In the genomic region with DNA sequence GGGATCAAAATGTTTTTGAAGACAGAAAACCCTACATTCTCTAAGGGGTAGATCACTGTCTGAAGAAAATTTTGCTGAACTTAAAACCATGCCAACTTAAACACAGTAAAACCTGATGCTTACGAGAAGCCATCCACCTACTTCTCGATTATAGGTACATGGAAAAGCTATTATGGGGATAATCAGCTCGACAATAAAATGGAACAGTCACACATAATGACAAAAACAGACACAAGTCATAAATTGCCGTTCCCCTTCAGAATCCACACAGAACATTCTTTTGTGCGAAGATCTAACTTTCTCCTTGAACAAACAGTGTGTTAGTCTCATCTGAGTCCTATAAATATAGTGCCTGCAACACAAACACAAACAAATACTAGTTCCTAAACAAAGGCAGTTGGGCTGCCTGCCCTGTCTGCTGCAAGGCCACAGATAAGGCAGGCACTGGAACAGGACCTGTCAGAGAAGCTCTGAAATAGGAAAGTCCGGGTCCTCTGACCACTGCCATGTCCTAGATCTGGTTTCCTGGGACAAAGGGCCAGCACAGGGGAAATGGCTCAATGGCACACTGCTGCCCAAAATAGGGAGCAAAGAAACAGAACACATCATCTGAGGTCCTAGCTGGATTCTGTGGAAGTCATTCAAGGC, we compare ENCODE assay signal across 15 mouse cellular contexts.
DNase-seq lines count a peak whose midpoint lies in the region; ATAC-seq and TF ChIP-seq lines count a peak whose summit lies in the region.
"Had no signal": no experiment of that assay in that cellular context is flagged by ENCODE, and none has a peak within 500 bp of the region (broad histone marks: within the 10 kb centered on the region; RNA-seq: fewer than 3 reads in every experiment).

No protein-coding gene starts in this region.

- 74% methylated on average over 6 of the region's 6 CpGs for WGBS in limb, embryonic 10.5 days
- WGBS in liver, embryonic 13.5 days (ENCODE audit: insufficient replicate concordance): 62% methylated on average over 6 of the region's 6 CpGs

- intact Hi-C loops in gastrocnemius, adult 2 months (cut with DNase I): no loop called here

- peak; percentile 42 for DNase-seq in gastrocnemius, adult 2 months
- no peak for DNase-seq in gastrocnemius, adult 18-20 months (ENCODE audit: low spot score)
- no peak for DNase-seq in limb, embryonic 10.5 days (ENCODE audit: low spot score)
- peak; percentile 13 for DNase-seq in liver, embryonic 13.5 days
- DNase-seq in right cerebral cortex, postnatal 14 days: no peak
- DNase-seq: cerebellum, adult 18-20 months; kidney, adult 2 months; left cerebral cortex, postnatal 4 days; right cerebral cortex, adult 18-20 months had no signal

- peak; percentile 32; the same call in 1 of the 2 replicates for ATAC-seq in erythroblast, adult 5-6 weeks (replicated peaks; ENCODE audit: low FRiP score, poor library complexity, severe bottlenecking)
- peak; percentile 66 for ATAC-seq in liver, embryonic 13.5 days (ENCODE audit: low read depth)
- no peak for ATAC-seq in megakaryocyte, adult 5-6 weeks (ENCODE audit: poor library complexity, severe bottlenecking)
- ATAC-seq in monocyte, adult 5-6 weeks (replicated peaks; ENCODE audit: insufficient number of reproducible peaks, low FRiP score, low TSS enrichment, poor library complexity, severe bottlenecking): no peak
- ATAC-seq: hindbrain, embryonic 16.5 days; Patski had no signal

- no peaks in the 10 kb centered on the region for H3K27me3 ChIP-seq in limb, embryonic 10.5 days (ENCODE audit: low read depth, poor library complexity, severe bottlenecking)
- no peaks in the 10 kb centered on the region for H3K27me3 ChIP-seq in liver, embryonic 13.5 days
- H3K27me3 ChIP-seq: Patski had no signal

- H3K36me3 ChIP-seq in limb, embryonic 10.5 days: peaks cover 65% of the 10 kb centered on the region
- peaks cover 45% of the 10 kb centered on the region for H3K36me3 ChIP-seq in liver, embryonic 13.5 days

- H3K9ac ChIP-seq in liver, embryonic 13.5 days: 0 out of 2 replicates have a peak overlapping the region, but pooled peaks have one; percentile 7

- H3K4me1 ChIP-seq in limb, embryonic 10.5 days: peaks cover 9% of the 10 kb centered on the region; the same call in 1 of the 2 replicates
- H3K4me1 ChIP-seq in liver, embryonic 13.5 days (replicated peaks): peaks cover 57% of the 10 kb centered on the region

- H3K4me3 ChIP-seq in gastrocnemius, adult 2 months: no peak overlapping the region
- no peak overlapping the region for H3K4me3 ChIP-seq in limb, embryonic 10.5 days
- H3K4me3 ChIP-seq in liver, embryonic 13.5 days (replicated peaks): no peak overlapping the region
- H3K4me3 ChIP-seq: erythroblast, embryonic 14.5 days had no signal

- H3K4me2 ChIP-seq in liver, embryonic 13.5 days: no peak overlapping the region

- H3K9me3 ChIP-seq in limb, embryonic 10.5 days (replicated peaks): no peaks in the 10 kb centered on the region
- H3K9me3 ChIP-seq in liver, embryonic 13.5 days (replicated peaks): no peaks in the 10 kb centered on the region

- H3K27ac ChIP-seq in gastrocnemius, adult 2 months: peak overlapping the region; percentile 83
- H3K27ac ChIP-seq in limb, embryonic 10.5 days: peak overlapping the region; percentile 50; the same call in 1 of the 2 replicates
- H3K27ac ChIP-seq in liver, embryonic 13.5 days: peak overlapping the region; percentile 69

- no peak for TF ChIP-seq CTCF in gastrocnemius, adult 2 months (IDR thresholded peaks at IDR 0.05)

Comparison
In these comparisons a context has a peak if more than half of its experiments do, and no peak if none do; other contexts are left out.
1. DNase-seq: peak in gastrocnemius, adult 2 months (single experiment) and liver, embryonic 13.5 days (single experiment); none in gastrocnemius, adult 18-20 months (single experiment), limb, embryonic 10.5 days (single experiment) and right cerebral cortex, postnatal 14 days (single experiment).
2. ATAC-seq: peak in erythroblast, adult 5-6 weeks (single experiment) and liver, embryonic 13.5 days (single experiment); none in megakaryocyte, adult 5-6 weeks (single experiment) and monocyte, adult 5-6 weeks (single experiment).
3. Peak in every context shown above with its lines, with median percentiles within 50 percentile points of each other: H3K27ac ChIP-seq.